Mouse (Mus musculus) erythroid progenitor cell, adult 5-6 weeks (primary cell): Measurements from ENCODE around the gene Gap43. TPM values are rescaled to one million over a fixed set of nuclear protein-coding genes. Genes with fewer than 3 reads are reported as not detected.
"Not testable (repeated sequence)": the region's sequence is repeated elsewhere in the genome, so short reads cannot be mapped to it uniquely, and the experiment has no call there.

Experiments used
- ATAC-seq: replicated peaks from 2 replicates; pipeline ENCODE4 v1.8.0; 2016; ENCODE audit warnings: moderate number of reproducible peaks, mild to moderate bottlenecking, moderate TSS enrichment, inconsistent platforms; ENCODE audit not compliant: poor library complexity, low FRiP score, severe bottlenecking
- total RNA-seq, 2 experiments: library from RNA; stranded (forward) in 1 of 2; stranded (reverse) in 1 of 2; fragments of 150-400 nt in 1 of 2; fragments of 186-747, 209-891 nt in 1 of 2; gene quantifications; 2 replicates each; pipeline versions ENCODE4 v1.2.3 to v1.2.4; 2015 to 2017; ENCODE audit warnings: low replicate concordance in 2 of 2

The Gap43 gene
- total RNA-seq (2015; ENCODE audit: low replicate concordance) (not detected in 2 replicates), total RNA-seq (2017; ENCODE audit: low replicate concordance) (not detected in 2 replicates)

- no peak for ATAC-seq
These were observed at the start of gene Gap43 for GRCm38 (mm10) chr16:42340021-42340768. Gene Gap43 (minus strand): TSS chr16:42340651.

DNA sequence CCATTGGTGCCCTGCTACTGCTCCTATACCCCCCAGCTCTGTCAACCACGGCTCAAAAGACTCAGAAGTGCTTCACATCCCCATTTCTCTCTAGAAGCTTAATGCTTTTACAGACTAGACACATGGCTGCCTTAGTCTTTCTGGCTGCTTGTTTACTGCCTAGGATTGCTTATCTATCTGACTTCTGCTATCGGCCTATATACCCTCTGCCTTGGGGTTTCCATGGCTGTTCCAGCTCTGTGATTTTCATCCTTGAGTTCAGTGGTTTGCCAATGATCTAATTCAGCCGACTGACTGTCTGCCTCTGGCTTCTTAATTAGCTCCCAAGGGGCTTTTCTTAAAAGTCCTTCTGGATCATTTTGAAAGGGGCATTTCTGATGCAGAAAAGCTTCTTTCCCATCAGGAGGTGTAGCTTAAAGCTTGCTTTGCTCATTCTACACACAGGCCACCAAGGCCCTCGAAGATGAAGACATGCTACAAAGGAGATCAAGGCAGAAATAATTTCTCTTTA, 40.9 kb upstream of the Gap43 start:
- no peak for ATAC-seq

DNA sequence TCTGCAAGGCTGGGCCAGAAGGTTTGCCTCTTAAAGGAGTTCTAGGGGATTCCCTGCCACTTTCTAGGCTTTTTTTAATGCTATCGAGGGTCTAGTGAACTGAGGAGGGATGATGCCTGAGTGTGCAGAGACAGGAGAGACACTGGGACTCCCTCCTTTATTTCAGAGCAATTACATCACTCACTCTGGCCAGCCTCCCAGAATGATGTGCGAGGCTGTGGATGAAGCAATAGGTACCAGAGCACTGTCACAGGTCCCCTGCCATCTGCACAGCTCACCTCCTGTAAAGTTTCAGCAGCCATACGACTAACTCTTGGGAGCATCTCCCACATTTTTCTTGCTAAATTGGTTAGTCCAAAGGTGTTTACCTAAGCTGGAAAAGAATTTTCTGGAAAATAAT, 40.2 kb upstream of the Gap43 start:
- ATAC-seq = no peak

DNA sequence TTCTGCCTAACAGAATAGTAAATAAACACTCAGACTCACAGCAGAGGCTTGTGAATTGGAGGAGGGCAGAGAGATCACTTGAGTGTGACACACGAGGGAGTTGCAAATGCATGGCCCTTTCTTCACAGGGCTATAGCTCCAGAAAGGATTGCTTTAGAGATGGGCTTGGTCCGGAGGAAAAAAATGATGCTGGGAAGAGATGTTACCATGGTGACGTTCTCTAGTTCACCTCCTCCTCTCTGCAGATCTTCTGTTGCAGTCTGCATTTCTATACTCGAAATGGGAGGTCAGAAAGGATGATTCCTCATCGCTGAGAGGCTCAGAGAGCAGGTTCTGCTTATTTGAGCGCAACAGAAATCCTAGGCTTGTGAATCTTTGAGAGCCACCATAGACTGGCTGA, 29.7 kb upstream of the Gap43 start:
- no peak for ATAC-seq

DNA sequence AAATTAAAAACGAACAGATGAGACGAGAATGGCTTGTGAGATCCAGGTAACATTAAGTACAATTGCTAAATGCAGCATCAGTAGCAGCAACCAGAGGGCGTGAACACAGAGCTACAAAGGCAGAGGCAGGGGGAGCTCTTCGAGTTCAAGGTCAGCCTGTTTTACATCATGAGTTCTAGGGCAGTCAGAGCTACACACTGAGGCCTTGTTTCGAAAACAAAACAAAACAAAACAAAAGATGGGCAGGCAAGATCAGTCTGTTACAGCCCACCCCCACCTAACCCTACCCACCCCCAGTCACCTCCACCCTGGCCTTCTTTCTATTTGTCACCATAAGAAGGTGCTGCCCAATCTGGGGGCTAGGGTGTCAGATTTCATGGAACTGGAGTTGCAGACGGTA, 28.9 kb upstream of the Gap43 start:
- ATAC-seq = no peak

DNA sequence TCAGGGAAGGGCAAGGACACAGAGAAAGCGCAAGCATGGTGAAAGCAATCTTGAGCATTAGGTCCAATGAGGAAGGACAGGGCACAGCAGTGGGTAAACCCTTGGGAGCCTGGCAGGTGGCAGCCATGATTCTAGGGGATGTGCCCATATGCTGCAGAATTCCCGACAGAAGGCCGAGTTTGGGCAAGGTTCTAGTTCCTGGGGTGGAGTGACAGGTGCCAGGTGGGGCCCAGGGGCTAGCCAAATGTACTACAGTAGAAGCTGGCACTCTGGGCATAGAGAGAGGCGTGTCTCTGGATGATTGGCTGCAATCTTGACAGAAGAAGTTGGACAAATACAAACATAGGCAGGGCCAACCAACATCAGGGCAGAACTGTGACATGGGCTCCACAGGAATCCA, 19.6 kb upstream of the Gap43 start:
- ATAC-seq = no peak

GRCm38 (mm10) chr16:42358058-42358457, 17.6 kb upstream of the Gap43 start:
- ATAC-seq = no peak

DNA sequence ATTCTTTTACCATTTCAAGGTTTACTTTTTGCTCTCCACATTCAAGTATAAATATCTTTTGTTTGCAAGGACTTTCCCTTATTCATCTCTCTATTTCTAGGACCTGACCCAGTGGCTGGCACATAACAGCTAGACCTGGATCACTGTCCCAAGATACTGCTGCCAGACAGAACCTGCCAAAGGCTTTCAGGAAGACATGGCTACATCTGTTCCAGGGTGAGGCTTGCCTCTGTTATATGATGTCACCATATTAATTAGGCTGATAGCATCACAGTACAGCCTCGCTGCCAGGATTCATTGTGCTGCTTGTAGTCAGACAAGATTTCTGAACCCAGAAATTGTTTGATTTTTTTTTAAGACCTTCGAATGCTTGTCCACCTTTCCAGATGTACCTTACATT, 9.6 kb upstream of the Gap43 start:
- no peak for ATAC-seq

- not testable (repeated sequence) for ATAC-seq
These were observed 414 bp upstream of the Gap43 start for GRCm38 (mm10) chr16:42340865-42341264.

GRCm38 (mm10) chr16:42339512-42339911, 939 bp downstream of the Gap43 start:
- ATAC-seq = no peak

GRCm38 (mm10) chr16:42338987-42339386, 1.5 kb downstream of the Gap43 start:
- ATAC-seq = no peak

- ATAC-seq = no peak
These were observed 2.1 kb downstream of the Gap43 start for GRCm38 (mm10) chr16:42338342-42338741.

GRCm38 (mm10) chr16:42337663-42338062, 2.8 kb downstream of the Gap43 start:
- no peak for ATAC-seq

- no peak for ATAC-seq
These were observed 3.8 kb downstream of the Gap43 start for GRCm38 (mm10) chr16:42336610-42337009.

GRCm38 (mm10) chr16:42332321-42332720, 8.1 kb downstream of the Gap43 start:
- ATAC-seq = no peak

DNA sequence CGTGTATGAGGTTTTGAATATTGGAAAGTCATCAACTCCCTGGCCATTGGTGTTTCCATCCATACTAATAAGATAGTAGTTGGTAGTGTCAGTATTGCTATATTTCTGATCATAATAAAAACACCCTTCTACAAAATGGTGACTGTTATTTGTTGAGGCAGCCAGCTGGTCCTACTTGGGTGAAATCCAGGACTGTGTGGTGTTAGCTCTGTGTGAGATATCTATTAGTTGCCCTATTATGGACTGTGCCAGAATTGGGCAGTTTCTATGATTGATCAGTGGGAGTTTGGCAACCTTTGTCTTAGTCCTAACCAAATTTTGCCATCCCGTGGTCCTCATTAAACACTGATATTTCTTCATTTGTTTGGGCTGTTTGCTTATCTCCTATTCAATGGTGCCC, 14.3 kb downstream of the Gap43 start:
- no peak for ATAC-seq

- no peak for ATAC-seq
These were observed 14.9 kb downstream of the Gap43 start for GRCm38 (mm10) chr16:42325536-42325935.

DNA sequence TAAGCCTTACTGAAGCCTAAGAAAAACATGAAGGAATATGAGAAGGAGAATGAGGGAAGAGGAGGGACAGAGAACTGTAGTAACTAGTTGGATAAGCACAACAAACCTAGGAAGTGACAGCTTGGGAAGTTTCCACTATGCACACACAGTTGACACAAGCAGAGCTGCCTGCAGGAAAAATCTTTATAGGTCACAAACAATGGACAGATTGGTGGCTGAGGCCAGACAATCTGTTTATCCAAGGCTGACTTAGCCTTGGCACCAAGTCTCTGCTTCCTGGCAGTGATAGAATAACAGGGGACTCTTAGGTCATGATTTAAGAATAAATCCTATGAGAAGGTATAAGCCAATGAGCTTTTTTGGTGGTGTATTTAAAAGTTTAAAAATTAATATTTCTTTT, 20.6 kb downstream of the Gap43 start:
- ATAC-seq = no peak

- ATAC-seq = no peak
These were observed 21.1 kb downstream of the Gap43 start for GRCm38 (mm10) chr16:42319365-42319764.

- ATAC-seq = no peak
These were observed 28.3 kb downstream of the Gap43 start for GRCm38 (mm10) chr16:42312125-42312524.

DNA sequence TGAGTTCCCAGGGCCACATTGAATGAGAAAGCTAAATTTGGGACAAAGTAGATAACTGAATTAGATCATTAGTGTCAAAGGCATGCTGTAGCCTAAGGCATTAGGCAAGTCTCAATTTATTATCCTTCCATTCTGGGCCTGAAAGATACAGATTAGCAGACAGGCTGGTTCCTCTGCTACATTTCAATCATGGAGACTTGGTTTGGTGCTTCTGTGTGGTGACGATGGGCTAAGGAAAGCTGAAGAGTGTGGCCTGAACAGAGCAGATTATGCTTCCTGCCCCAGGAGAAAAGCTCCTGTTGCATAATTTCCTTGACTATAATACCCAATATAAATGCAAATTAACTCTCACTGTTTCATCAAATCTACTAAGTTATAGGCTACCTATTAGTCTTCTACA, 31.7 kb downstream of the Gap43 start:
- ATAC-seq = no peak
